Mouse (Mus musculus) midbrain, postnatal 0 days (tissue): ENCODE measurements around the gene Erv3. TPM values are rescaled to one million over a fixed set of nuclear protein-coding genes. Genes with fewer than 3 reads are reported as not detected.
"Not testable (repeated sequence)": the region's sequence is repeated elsewhere in the genome, so short reads cannot be mapped to it uniquely, and the experiment has no call there.

Source experiments
- ATAC-seq: fragments of 200-750 bp; cut with Nextera tagmentation; 2 replicates; pipeline ENCODE4 v1.8.0; 2017; ENCODE audit warnings: moderate number of reproducible peaks, mild to moderate bottlenecking, moderate TSS enrichment, moderate library complexity; ENCODE audit not compliant: low FRiP score
- DNase-seq: peaks from one replicate; pipeline ENCODE4 v3.0.0-alpha.2; 2015; ENCODE audit warnings: low spot score
- H3K27ac ChIP-seq: fragments of 300-500 bp; sonication (generic); 2 replicates; pipeline ENCODE4 v1.5.1; 2014; ENCODE audit warnings: low read depth, mild to moderate bottlenecking, low read length, mixed read lengths
- H3K27me3 ChIP-seq: fragments of 300-500 bp; sonication (generic); 2 replicates; pipeline ENCODE4 v1.6.1; 2014; ENCODE audit warnings: low read length, control low read depth, mixed read lengths; ENCODE audit not compliant: insufficient read depth
- H3K36me3 ChIP-seq: fragments of 300-500 bp; sonication (generic); 2 replicates; pipeline ENCODE4 v1.6.1; 2014; ENCODE audit warnings: low read length, control low read depth, mixed read lengths; ENCODE audit not compliant: insufficient read depth
- H3K4me1 ChIP-seq: fragments of 300-500 bp; sonication (generic); 2 replicates; pipeline ENCODE4 v1.6.1; 2014; ENCODE audit warnings: mild to moderate bottlenecking, control low read depth, antibody characterized with exemption, low read length, mixed read lengths; ENCODE audit not compliant: insufficient read depth
- H3K4me2 ChIP-seq: fragments of 300-500 bp; sonication (generic); 2 replicates; pipeline ENCODE4 v1.6.1; 2014; ENCODE audit warnings: low read depth, mild to moderate bottlenecking, low read length, mixed read lengths; ENCODE audit not compliant: poor library complexity, severe bottlenecking
- H3K4me3 ChIP-seq: fragments of 300-500 bp; sonication (generic); 2 replicates; pipeline ENCODE4 v1.5.1; 2014; ENCODE audit warnings: low read depth, mild to moderate bottlenecking, low read length, moderate library complexity
- H3K9ac ChIP-seq: fragments of 300-500 bp; sonication (generic); replicated peaks from 2 replicates; pipeline ENCODE4 v1.6.1; 2014; ENCODE audit warnings: mild to moderate bottlenecking, low read length, moderate library complexity, mixed read lengths; ENCODE audit not compliant: poor library complexity, severe bottlenecking
- H3K9me3 ChIP-seq: fragments of 300-500 bp; sonication (generic); 2 replicates; pipeline ENCODE4 v1.6.1; 2016; ENCODE audit warnings: low read length, control low read depth
- CTCF ChIP-seq: IDR thresholded peaks from 2 replicates; pipeline ENCODE4 v1.5.1; 2016; ENCODE audit warnings: antibody characterized with exemption, mild to moderate bottlenecking
- WGBS: fragments of 180-500 bp; shearing (Covaris S2); extraction: QIAGEN DNeasy Blood & Tissue Kit; methylation state at CpG from one replicate; pipeline ENCODE4 v1.1.7; 2014; 5-methylcytosine and 5-hydroxymethylcytosine counted together
- polyA plus RNA-seq: library from polyadenylated mRNA; unstranded; fragments of >200 nt; fragmentation: Nextera tagmentation; extraction: Ambion mirVana; gene quantifications from 2 replicates; pipeline ENCODE4 v1.2.1, GENCODE M21; 2015
- total RNA-seq: library from RNA; depleted of rRNA; stranded (reverse); fragments of >200 nt; gene quantifications from 2 replicates; pipeline ENCODE4 v1.2.3, GENCODE M21; 2014

Gene Erv3
- total and polyA plus RNA-seq, 2 experiments from 2014 or later: not detected

- Histone ChIP-seq H3K27me3 (no peaks in the 10 kb centered on the region), H3K4me2 (no peak overlapping the region), H3K36me3 (no peaks in the 10 kb centered on the region), H3K9ac (no peak overlapping the region), H3K4me3 (no peak overlapping the region), H3K4me1 (peaks cover 8% of the 10 kb centered on the region; the same call in 1 of the 2 replicates), H3K27ac (peak overlapping the region; percentile 62), H3K9me3 (no peaks in the 10 kb centered on the region)
- ATAC-seq: 0 out of 2 replicates have a peak, but pooled peaks have one; percentile 24
- 29% methylated on average over 9 of the region's 9 CpGs for WGBS
- no peak for TF ChIP-seq CTCF
- DNase-seq: peak; percentile 24
Measured at GRCm38 (mm10) chr2:131840611-131841320, 18.8 kb downstream of the Erv3 start.

- Histone ChIP-seq H3K4me1 (no peaks in the 10 kb centered on the region), H3K27ac (no peak overlapping the region), H3K4me2 (no peak overlapping the region), H3K9me3 (0 out of 2 replicates have a peak, but pooled peaks cover 3% of the 10 kb centered on the region), H3K27me3 (no peaks in the 10 kb centered on the region), H3K9ac (no peak overlapping the region), H3K4me3 (no peak overlapping the region), H3K36me3 (no peaks in the 10 kb centered on the region)
- DNase-seq: no peak
- no peak for ATAC-seq
- 100% methylated on average over 1 of the region's 1 CpGs for WGBS
- TF ChIP-seq CTCF: no peak
Measured at GRCm38 (mm10) chr2:131834296-131834695, 25.3 kb downstream of the Erv3 start.

DNA sequence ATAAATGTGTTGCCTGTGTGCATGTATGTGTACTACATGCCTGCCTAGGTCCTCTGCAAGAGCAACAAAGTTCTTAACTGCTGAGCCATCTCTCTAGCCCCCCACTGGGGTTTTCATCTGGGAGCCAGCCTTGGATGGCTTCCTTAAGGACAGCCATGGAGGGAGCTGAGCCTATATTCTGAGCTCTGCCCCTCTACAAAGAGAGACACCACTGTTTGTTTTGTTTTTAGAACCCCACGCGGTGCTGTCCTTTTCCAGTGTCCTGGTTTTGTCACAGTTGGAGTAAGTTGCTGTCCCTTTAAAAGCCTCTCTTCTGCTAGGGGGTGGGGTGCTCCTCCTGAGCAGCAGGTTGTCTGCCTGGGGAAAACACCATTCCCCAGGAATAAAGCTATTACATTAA, 27.7 kb downstream of the Erv3 start:
- no peak overlapping the region for H3K4me3 ChIP-seq
- no peak for DNase-seq
- no peaks in the 10 kb centered on the region for H3K27me3 ChIP-seq
- no peak overlapping the region for H3K4me2 ChIP-seq
- no peak for ATAC-seq
- no peak overlapping the region for H3K27ac ChIP-seq
- no peaks in the 10 kb centered on the region for H3K36me3 ChIP-seq
- no peak overlapping the region for H3K9ac ChIP-seq
- H3K9me3 ChIP-seq: 0 out of 2 replicates have a peak, but pooled peaks cover 3% of the 10 kb centered on the region
- H3K4me1 ChIP-seq: no peaks in the 10 kb centered on the region
- TF ChIP-seq CTCF: no peak
- 23% methylated on average over 2 of the region's 2 CpGs for WGBS

DNA sequence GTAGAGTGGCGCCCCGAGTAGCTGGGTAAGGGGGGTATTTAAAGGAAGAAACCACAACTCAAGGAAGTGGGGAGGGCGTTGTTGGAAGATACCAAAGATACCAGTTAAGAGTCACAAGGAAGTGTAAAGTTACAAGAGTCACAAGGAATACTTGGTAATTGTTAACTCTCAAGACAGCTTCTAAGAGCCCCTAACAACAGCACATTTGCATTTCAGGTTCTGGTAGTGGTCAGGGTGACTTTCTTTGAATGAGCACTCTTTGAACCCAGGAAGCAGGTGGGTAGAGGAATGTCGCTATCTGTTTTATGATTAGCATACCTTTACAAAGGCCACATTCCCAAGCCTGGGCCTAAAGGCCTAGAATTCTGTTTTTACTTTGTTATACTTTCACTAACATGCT, 28.6 kb downstream of the Erv3 start:
- WGBS: 85% methylated on average over 4 of the region's 4 CpGs
- not testable (repeated sequence) for ATAC-seq, DNase-seq

GRCm38 (mm10) chr2:131827999-131828975, 31.3 kb downstream of the Erv3 start:
- Histone ChIP-seq H3K4me3 (no peak overlapping the region), H3K27ac (peak overlapping the region; percentile 55)
- peak; percentile 81 for ATAC-seq

More for the DNA sequence above, 28.6 kb downstream of the Erv3 start:
- H3K27me3 ChIP-seq, H3K9me3 ChIP-seq, H3K9ac ChIP-seq, H3K36me3 ChIP-seq, H3K4me3 ChIP-seq, H3K4me2 ChIP-seq, H3K27ac ChIP-seq, H3K4me1 ChIP-seq: not testable (repeated sequence)

More at GRCm38 (mm10) chr2:131827999-131828975, 31.3 kb downstream of the Erv3 start:
- WGBS: 35% methylated on average over 18 of the region's 18 CpGs
- no peaks in the 10 kb centered on the region for H3K27me3 ChIP-seq
- H3K4me1 ChIP-seq: no peaks in the 10 kb centered on the region
- H3K9me3 ChIP-seq: no peaks in the 10 kb centered on the region
- peak; percentile 90 for DNase-seq
- H3K36me3 ChIP-seq: no peaks in the 10 kb centered on the region
- H3K4me2 ChIP-seq: peak overlapping the region; percentile 32
- H3K9ac ChIP-seq: no peak overlapping the region
- peak; percentile 84 for TF ChIP-seq CTCF
